Mouse (Mus musculus): ENCODE measurements around the gene Apol6.

GRCm38 (mm10) chr15:77045609-77046008, 1.1 kb downstream of the Apol6 start:
- TF ChIP-seq CTCF (IDR thresholded peaks at IDR 0.05; ENCODE audit: borderline replicate concordance, extremely low read depth, insufficient read depth, insufficient read length) (no peak), POLR2A (IDR thresholded peaks at IDR 0.05; ENCODE audit: borderline replicate concordance, extremely low read depth, insufficient read depth, insufficient read length, poor library complexity, severe bottlenecking) (no peak)
